Mouse (Mus musculus): Measurements from ENCODE around the gene Riiad1. TPM values are rescaled to one million over a fixed set of nuclear protein-coding genes. Genes with fewer than 3 reads are reported as not detected.

Riiad1 gene
- polyA plus RNA-seq, 1 experiment, result 0.69 TPM

GRCm38 (mm10) chr3:94463926-94464578 is 16.1 kb downstream of the Riiad1 start:
- DNase-seq (ENCODE audit: low read depth), result no peak

GRCm38 (mm10) chr3:94459834-94460233 is 20.3 kb downstream of the Riiad1 start:
- no peak for DNase-seq (ENCODE audit: low read depth)

GRCm38 (mm10) chr3:94457055-94457454 is 23.1 kb downstream of the Riiad1 start:
- no peak for DNase-seq (ENCODE audit: low read depth)

- no peak for DNase-seq (ENCODE audit: low read depth)
Measured at GRCm38 (mm10) chr3:94456529-94457000, 23.6 kb downstream of the Riiad1 start.

GRCm38 (mm10) chr3:94449377-94449776 is 30.8 kb downstream of the Riiad1 start:
- no peak for DNase-seq (ENCODE audit: low read depth)

- no peak for DNase-seq (ENCODE audit: low read depth)
Measured at GRCm38 (mm10) chr3:94443597-94443964, 36.6 kb downstream of the Riiad1 start, which contains the start of gene Oaz3. Gene Oaz3 (minus strand): TSS chr3:94443915.

GRCm38 (mm10) chr3:94442951-94443596 is 37.1 kb downstream of the Riiad1 start, which contains the start of gene Mrpl9:
Gene Mrpl9 (plus strand): TSS chr3:94443318.
- DNase-seq (ENCODE audit: low read depth), result peak; percentile 38

- DNase-seq (ENCODE audit: low read depth), result no peak
Measured at GRCm38 (mm10) chr3:94441182-94441581, 39.0 kb downstream of the Riiad1 start.

- no peak for DNase-seq (ENCODE audit: low read depth)
Measured at GRCm38 (mm10) chr3:94436420-94436819, 43.7 kb downstream of the Riiad1 start.

GRCm38 (mm10) chr3:94434305-94434704 is 45.8 kb downstream of the Riiad1 start:
- no peak for DNase-seq (ENCODE audit: low read depth)

- DNase-seq (ENCODE audit: low read depth), result no peak
Measured at GRCm38 (mm10) chr3:94430980-94431379, 49.2 kb downstream of the Riiad1 start.

Other genes starting within 250 kb of the Riiad1 start
- not detected in 2 replicates for gene Gm4778, start 216.3 kb downstream of the Riiad1 start, polyA plus RNA-seq (2012; rRNA removed)
- 4.8 and 6.8 TPM in 2 replicates for gene Them4, start 170.3 kb downstream of the Riiad1 start, polyA plus RNA-seq (2012; rRNA removed)
- gene Them5, start 138.2 kb downstream of the Riiad1 start, polyA plus RNA-seq (2012; rRNA removed), result 0.09 and 0.16 TPM in 2 replicates
- 0.42 and 0.69 TPM in 2 replicates for gene C2cd4d, start 117.9 kb downstream of the Riiad1 start, polyA plus RNA-seq (2012; rRNA removed)
- gene Rorc, start 107.5 kb downstream of the Riiad1 start, polyA plus RNA-seq (2012; rRNA removed), result 13.6 and 18.5 TPM in 2 replicates
- gene Lingo4, start 81.8 kb downstream of the Riiad1 start, polyA plus RNA-seq (2012; rRNA removed), result 0.04 and 0.19 TPM in 2 replicates
- 1.3 and 2.0 TPM in 2 replicates for gene Tdrkh, start 67.1 kb downstream of the Riiad1 start, polyA plus RNA-seq (2012; rRNA removed)
- gene Mrpl9, start 37.0 kb downstream of the Riiad1 start, polyA plus RNA-seq (2012; rRNA removed), result 28.0 and 29.0 TPM in 2 replicates
- gene Oaz3, start 36.4 kb downstream of the Riiad1 start, polyA plus RNA-seq (2012; rRNA removed), result 28.5 and 31.4 TPM in 2 replicates
- gene Celf3, start 2.0 kb downstream of the Riiad1 start, polyA plus RNA-seq (2012; rRNA removed), result 0.09 and 0.49 TPM in 2 replicates
- 7.9 and 10.0 TPM in 2 replicates for gene Snx27, start 102.4 kb upstream of the Riiad1 start, polyA plus RNA-seq (2012; rRNA removed)
- not detected in 2 replicates for gene Gm10972, start 162.8 kb upstream of the Riiad1 start, polyA plus RNA-seq (2012; rRNA removed)
- 10.5 and 10.7 TPM in 2 replicates for gene Tuft1, start 178.5 kb upstream of the Riiad1 start, polyA plus RNA-seq (2012; rRNA removed)
- gene Selenbp2, start 213.2 kb upstream of the Riiad1 start, polyA plus RNA-seq (2012; rRNA removed), result 6.3 and 6.4 TPM in 2 replicates

Data from gonadal fat pad, adult 2 months (tissue).